Mouse (Mus musculus) central nervous system, embryonic 14 days (tissue): ENCODE results near the gene Hoxd1. TPM values are rescaled to one million over a fixed set of nuclear protein-coding genes. Genes with fewer than 3 reads are reported as not detected.

ENCODE experiments used
- polyA plus RNA-seq: library from polyadenylated mRNA; depleted of rRNA; stranded (reverse); fragments of >200 nt; gene quantifications from 2 replicates; pipeline ENCODE4 v1.2.3, GENCODE M21; 2012; rRNA removed

Gene Hoxd1
- 0.45 and 2.4 TPM in 2 replicates for polyA plus RNA-seq

GRCm38 (mm10) chr2:74762522-74763244, at the start of gene Hoxd1:
Gene Hoxd1, plus strand, starts transcription at chr2:74762980.

GRCm38 (mm10) chr2:74726551-74726950, 36.2 kb upstream of the Hoxd1 start, which contains the start of gene Gm28230:
Gene Gm28230, plus strand, starts transcription at chr2:74726728.

Other genes with a start within 250 kb of the Hoxd1 start
- 28.4 and 28.5 TPM in 2 replicates for gene Lnpk, start 183.5 kb upstream of the Hoxd1 start, polyA plus RNA-seq
- gene Evx2, start 103.4 kb upstream of the Hoxd1 start, polyA plus RNA-seq: 1.7 and 3.1 TPM in 2 replicates
- 0.05 and 0.16 TPM in 2 replicates for gene Hoxd13, start 94.7 kb upstream of the Hoxd1 start, polyA plus RNA-seq
- gene Hoxd12, start 88.0 kb upstream of the Hoxd1 start, polyA plus RNA-seq: not detected in 2 replicates
- not detected in 2 replicates for gene Hoxd11, start 83.4 kb upstream of the Hoxd1 start, polyA plus RNA-seq
- gene Hoxd10, start 71.1 kb upstream of the Hoxd1 start, polyA plus RNA-seq: not detected in 2 replicates
- 0.14 and 0.51 TPM in 2 replicates for gene Hoxd9, start 65.3 kb upstream of the Hoxd1 start, polyA plus RNA-seq
- gene Hoxd8, start 58.4 kb upstream of the Hoxd1 start, polyA plus RNA-seq: 1.2 and 1.9 TPM in 2 replicates
- gene Hoxd3, start 51.1 kb upstream of the Hoxd1 start, polyA plus RNA-seq: 20.4 and 36.2 TPM in 2 replicates
- gene Hoxd4, start 51.1 kb upstream of the Hoxd1 start, polyA plus RNA-seq: 5.3 and 6.0 TPM in 2 replicates
- 1.6 and 3.1 TPM in 2 replicates for gene Gm28230, start 36.3 kb upstream of the Hoxd1 start, polyA plus RNA-seq
- gene Mtx2, start 62.8 kb downstream of the Hoxd1 start, polyA plus RNA-seq: 99.8 and 109 TPM in 2 replicates